Comparison of ENCODE assay signal across 22 mouse cellular contexts in genomic region chr2:71122268-71123029, GRCm38 (mm10). TPM values are rescaled to one million over a fixed set of nuclear protein-coding genes. Genes with fewer than 3 reads are reported as not detected.
DNase-seq lines count a peak whose midpoint lies in the region; ATAC-seq and TF ChIP-seq lines count a peak whose summit lies in the region.
"Had no signal": no experiment of that assay in that cellular context is flagged by ENCODE, and none has a peak within 500 bp of the region (broad histone marks: within the 10 kb centered on the region; RNA-seq: fewer than 3 reads in every experiment).

No protein-coding gene starts in this region.

- intact Hi-C loops in left cerebral cortex, postnatal 4 days (cut with DNase I): no loop called here
- intact Hi-C loops in left cerebral cortex, postnatal 36 days (cut with DNase I): no loop called here

- H3K27me3 ChIP-seq in forebrain, embryonic 14.5 days (replicated peaks; ENCODE audit: control insufficient read depth, insufficient read depth, low read length): peaks cover 6% of the 10 kb centered on the region; the same call in 1 of the 2 replicates
- peaks cover 26% of the 10 kb centered on the region for H3K27me3 ChIP-seq in forebrain, embryonic 12.5 days
- no peaks in the 10 kb centered on the region for H3K27me3 ChIP-seq in limb, embryonic 14.5 days (ENCODE audit: control insufficient read depth, insufficient read depth, low read length)
- H3K27me3 ChIP-seq: CH12.LX had no signal

- peak; percentile 62 for ATAC-seq in forebrain, embryonic 14.5 days
- ATAC-seq in forebrain, embryonic 12.5 days (ENCODE audit: low FRiP score): no peak
- ATAC-seq in limb, embryonic 14.5 days (ENCODE audit: low FRiP score, low read depth): peak; percentile 25; the same call in 1 of the 2 replicates
- no peak for ATAC-seq in inflammation-experienced regulatory T-cells, adult 6 months
- ATAC-seq: liver, embryonic 12.5 days had no signal

- peaks cover 12% of the 10 kb centered on the region for H3K4me1 ChIP-seq in forebrain, embryonic 14.5 days (ENCODE audit: control insufficient read depth, insufficient read depth, low read length)
- peaks cover 19% of the 10 kb centered on the region for H3K4me1 ChIP-seq in forebrain, embryonic 12.5 days
- peaks cover 29% of the 10 kb centered on the region for H3K4me1 ChIP-seq in limb, embryonic 14.5 days (ENCODE audit: control insufficient read depth, insufficient read depth, low read length)

- H3K27ac ChIP-seq in forebrain, embryonic 14.5 days (ENCODE audit: low read depth, low read length): no peak overlapping the region
- H3K27ac ChIP-seq in forebrain, embryonic 12.5 days: no peak overlapping the region
- H3K27ac ChIP-seq in limb, embryonic 14.5 days (replicated peaks; ENCODE audit: low read depth, low read length): 0 out of 2 replicates have a peak overlapping the region, but pooled peaks have one; percentile 41
- H3K27ac ChIP-seq: heart, adult 2 months; heart, embryonic 15.5 days; liver, embryonic 12.5 days; macrophage had no signal

- WGBS in forebrain, embryonic 14.5 days: 54% methylated on average over 13 of the region's 13 CpGs
- 73% methylated on average over 13 of the region's 13 CpGs for WGBS in forebrain, embryonic 12.5 days
- WGBS in limb, embryonic 14.5 days: 47% methylated on average over 13 of the region's 13 CpGs

- H3K4me3 ChIP-seq in forebrain, embryonic 14.5 days (ENCODE audit: low read depth, low read length): no peak overlapping the region
- no peak overlapping the region for H3K4me3 ChIP-seq in forebrain, embryonic 12.5 days (replicated peaks)
- no peak overlapping the region for H3K4me3 ChIP-seq in limb, embryonic 14.5 days (replicated peaks; ENCODE audit: low read length)
- H3K4me3 ChIP-seq: heart, adult 2 months; heart, embryonic 15.5 days; liver, embryonic 12.5 days had no signal

- no peak overlapping the region for H3K9ac ChIP-seq in forebrain, embryonic 14.5 days (ENCODE audit: low read length)
- no peak overlapping the region for H3K9ac ChIP-seq in forebrain, embryonic 12.5 days
- no peak overlapping the region for H3K9ac ChIP-seq in limb, embryonic 14.5 days (ENCODE audit: low read depth, low read length, severe bottlenecking)
- H3K9ac ChIP-seq: heart, embryonic 15.5 days; liver, embryonic 12.5 days; lung, embryonic 14.5 days had no signal

- H3K4me2 ChIP-seq in forebrain, embryonic 14.5 days (ENCODE audit: low read length): no peak overlapping the region
- no peak overlapping the region for H3K4me2 ChIP-seq in forebrain, embryonic 12.5 days
- no peak overlapping the region for H3K4me2 ChIP-seq in limb, embryonic 14.5 days (replicated peaks; ENCODE audit: low read depth, low read length, severe bottlenecking)
- H3K4me2 ChIP-seq: heart, embryonic 15.5 days; liver, embryonic 12.5 days; lung, embryonic 14.5 days had no signal

- peak; percentile 64 for DNase-seq in forebrain, embryonic 14.5 days (ENCODE audit: low spot score)
- peak; percentile 28 for DNase-seq in left cerebral cortex, postnatal 4 days
- no peak for DNase-seq in left cerebral cortex, postnatal 36 days (ENCODE audit: low spot score in 2 of 2)
- DNase-seq in NIH3T3 (ENCODE audit: low read depth): peak; percentile 33
- DNase-seq in limb, embryonic 14.5 days (ENCODE audit: low spot score): peak; percentile 38
- DNase-seq in thymus, postnatal 4 days: no peak
- DNase-seq: adrenal gland, postnatal 14 days; cerebellum, adult 9-11 months; embryo, embryonic 11 days; heart, adult 2 months; kidney, adult 18-20 months; kidney, postnatal 14 days; layer of hippocampus, adult 9-11 months; lung, embryonic 14.5 days; right cerebral cortex, adult 18-20 months had no signal

- no peaks in the 10 kb centered on the region for H3K36me3 ChIP-seq in forebrain, embryonic 14.5 days (ENCODE audit: control insufficient read depth, insufficient read depth, low read length)
- H3K36me3 ChIP-seq in forebrain, embryonic 12.5 days (replicated peaks): no peaks in the 10 kb centered on the region
- H3K36me3 ChIP-seq in limb, embryonic 14.5 days (ENCODE audit: control insufficient read depth, insufficient read depth, low read length): no peaks in the 10 kb centered on the region
- H3K36me3 ChIP-seq: heart, embryonic 15.5 days; liver, embryonic 12.5 days had no signal

- TF ChIP-seq POLR2A in limb, embryonic 14.5 days (IDR thresholded peaks at IDR 0.05; ENCODE audit: borderline replicate concordance, extremely low read depth, insufficient read depth, insufficient read length): no peak

- no peaks in the 10 kb centered on the region for H3K9me3 ChIP-seq in forebrain, embryonic 14.5 days (replicated peaks; ENCODE audit: control insufficient read depth, low read length)
- H3K9me3 ChIP-seq in forebrain, embryonic 12.5 days: no peaks in the 10 kb centered on the region
- H3K9me3 ChIP-seq in limb, embryonic 14.5 days (ENCODE audit: control insufficient read depth, low read length): no peaks in the 10 kb centered on the region
- H3K9me3 ChIP-seq: heart, embryonic 15.5 days; liver, embryonic 12.5 days had no signal

RNA-seq across cellular contexts. Expression of gene Cybrd1, which starts 4.7 kb away (rescaled TPM):
- 0.55 and 0.69 TPM in 2 replicates for polyA plus RNA-seq in forebrain, embryonic 14.5 days (2014; fragmentation: Nextera tagmentation; extraction: Ambion mirVana)
- 0.38 and 0.41 TPM in 2 replicates for polyA plus RNA-seq in forebrain, embryonic 12.5 days (2016; fragmentation: Nextera tagmentation; extraction: Ambion mirVana)
- total RNA-seq in left cerebral cortex, postnatal 4 days (2021): 1 to 10 TPM; 5.4 to 7.6 TPM
- total RNA-seq in left cerebral cortex, postnatal 36 days (2021): 1 to 10 TPM; 1.5 to 1.7 TPM
- polyA plus RNA-seq in limb, embryonic 14.5 days (2012; rRNA removed): 18.9 and 21.6 TPM in 2 replicates
- polyA plus RNA-seq in limb, embryonic 14.5 days (2014; fragmentation: Nextera tagmentation; extraction: Ambion mirVana): 6.5 and 7.4 TPM in 2 replicates
- polyA plus RNA-seq in inflammation-experienced regulatory T-cells, adult 6 months (2017; shearing (Covaris generic)): under 1 TPM in 2 of 3 experiments, not detected in 1; 0.07 to 0.13 TPM
- total RNA-seq: CH12.LX; hematopoietic stem cell, adult 5-6 weeks had no signal

Comparison
In these comparisons a context has a peak if more than half of its experiments do, and no peak if none do; other contexts are left out.
1. ATAC-seq: peak in forebrain, embryonic 14.5 days (single experiment) and limb, embryonic 14.5 days (single experiment); none in forebrain, embryonic 12.5 days (single experiment) and inflammation-experienced regulatory T-cells, adult 6 months (single experiment).
2. DNase-seq: peak in forebrain, embryonic 14.5 days (single experiment), left cerebral cortex, postnatal 4 days (single experiment), NIH3T3 (single experiment) and limb, embryonic 14.5 days (single experiment); none in left cerebral cortex, postnatal 36 days (0 of 2) and thymus, postnatal 4 days (single experiment).